Mouse (Mus musculus) liver, postnatal 0 days (tissue): ENCODE measurements around the gene Ttpal. TPM values are rescaled to one million over a fixed set of nuclear protein-coding genes. Genes with fewer than 3 reads are reported as not detected.
A peak's percentile ranks its signal among the peaks of the same experiment; 100 is the strongest.

Source experiments
- ATAC-seq: fragments of 200-750 bp; cut with Nextera tagmentation; 2 replicates; pipeline ENCODE4 v1.8.0; 2017; ENCODE audit warnings: mild to moderate bottlenecking, moderate library complexity
- DNase-seq: peaks from one replicate; pipeline ENCODE4 v3.0.0-alpha.2; 2016
- H3K27ac ChIP-seq: fragments of 300-500 bp; sonication (generic); 2 replicates; pipeline ENCODE4 v1.5.1; 2014; ENCODE audit warnings: antibody characterized with exemption, moderate library complexity, mild to moderate bottlenecking, low read depth
- H3K27me3 ChIP-seq: fragments of 300-500 bp; sonication (generic); 2 replicates; pipeline ENCODE4 v1.6.1; 2014; ENCODE audit warnings: low read length, control low read depth, mixed read lengths; ENCODE audit not compliant: insufficient read depth
- H3K36me3 ChIP-seq: fragments of 300-500 bp; sonication (generic); replicated peaks from 2 replicates; pipeline ENCODE4 v1.6.1; 2014; ENCODE audit warnings: mild to moderate bottlenecking, control low read depth, low read length, moderate library complexity, mixed read lengths; ENCODE audit not compliant: insufficient read depth
- H3K4me1 ChIP-seq: fragments of 300-500 bp; sonication (generic); 2 replicates; pipeline ENCODE4 v1.6.1; 2014; ENCODE audit warnings: antibody characterized with exemption, mild to moderate bottlenecking, control low read depth; ENCODE audit not compliant: insufficient read depth
- H3K4me2 ChIP-seq: fragments of 300-500 bp; sonication (generic); 2 replicates; pipeline ENCODE4 v1.6.1; 2014; ENCODE audit warnings: low read depth, mild to moderate bottlenecking, low read length, moderate library complexity, mixed read lengths
- H3K4me3 ChIP-seq: fragments of 300-500 bp; sonication (generic); 2 replicates; pipeline ENCODE4 v1.5.1; 2014; ENCODE audit warnings: low read depth, low read length
- H3K9ac ChIP-seq: fragments of 300-500 bp; sonication (generic); replicated peaks from 2 replicates; pipeline ENCODE4 v1.6.1; 2014; ENCODE audit warnings: mild to moderate bottlenecking, moderate library complexity
- H3K9me3 ChIP-seq: fragments of 300-500 bp; sonication (generic); 2 replicates; pipeline ENCODE4 v1.6.1; 2016; ENCODE audit warnings: mild to moderate bottlenecking, control low read depth, low read length, mixed read lengths
- CTCF ChIP-seq: sonication (generic); IDR thresholded peaks from 2 replicates; pipeline ENCODE4 v1.5.1; 2016; ENCODE audit warnings: antibody characterized with exemption, low read depth
- EP300 ChIP-seq: IDR thresholded peaks from 2 replicates; pipeline ENCODE4 v1.6.1; 2016; ENCODE audit warnings: antibody characterized with exemption, low read depth, mild to moderate bottlenecking
- WGBS: fragments of 180-500 bp; shearing (Covaris S2); extraction: QIAGEN DNeasy Blood & Tissue Kit; methylation state at CpG from one replicate; pipeline ENCODE4 v1.1.7; 2014; ENCODE audit not compliant: insufficient replicate concordance; 5-methylcytosine and 5-hydroxymethylcytosine counted together
- polyA plus RNA-seq: library from polyadenylated mRNA; unstranded; fragments of >200 nt; fragmentation: Nextera tagmentation; extraction: Ambion mirVana; gene quantifications from 2 replicates; pipeline ENCODE4 v1.2.1, GENCODE M21; 2015

Gene Ttpal
- polyA plus RNA-seq, 1 experiment from 2014 or later = 9.5 TPM

DNA sequence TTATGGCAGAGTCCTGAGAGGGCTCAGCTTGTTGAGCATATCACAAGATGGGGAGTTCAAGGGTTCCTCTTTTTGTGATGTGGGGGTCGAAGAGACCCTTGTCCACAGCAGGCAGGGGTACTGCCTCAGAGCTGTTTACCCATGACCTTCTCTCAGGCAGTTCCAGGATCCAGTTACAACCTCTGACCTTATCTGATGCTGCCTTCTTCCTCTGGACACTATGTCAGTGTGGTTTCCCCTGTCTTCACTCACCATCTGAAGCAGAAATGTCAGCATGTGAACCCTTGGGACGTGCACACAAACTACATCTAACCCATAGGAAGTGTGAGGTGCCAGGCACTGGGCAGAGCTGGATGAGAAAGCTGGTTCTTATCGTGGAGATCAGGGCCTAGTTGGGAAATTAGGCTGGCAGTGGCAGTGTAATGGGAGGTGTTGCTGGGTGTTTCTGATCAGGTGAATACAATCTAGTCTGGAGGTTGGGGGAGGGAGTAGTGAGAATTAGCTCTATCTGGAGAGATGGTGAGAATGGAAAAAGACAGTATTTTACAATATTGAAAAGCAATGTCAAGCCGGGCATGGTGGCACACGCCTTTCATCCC is 58.1 kb downstream of the Ttpal start:
- 50% methylated on average over 5 of the region's 5 CpGs for WGBS
- no peak for TF ChIP-seq EP300
- TF ChIP-seq CTCF = no peak
- DNase-seq (no peak), ATAC-seq (no peak)
- Histone ChIP-seq H3K27me3 (no peaks in the 10 kb centered on the region), H3K4me1 (peaks cover 42% of the 10 kb centered on the region), H3K4me2 (peak overlapping the region; percentile 81), H3K4me3 (no peak overlapping the region), H3K27ac (no peak overlapping the region), H3K9ac (no peak overlapping the region; the same call in 1 of the 2 replicates), H3K9me3 (no peaks in the 10 kb centered on the region), H3K36me3 (0 out of 2 replicates have a peak, but pooled peaks cover 3% of the 10 kb centered on the region)

DNA sequence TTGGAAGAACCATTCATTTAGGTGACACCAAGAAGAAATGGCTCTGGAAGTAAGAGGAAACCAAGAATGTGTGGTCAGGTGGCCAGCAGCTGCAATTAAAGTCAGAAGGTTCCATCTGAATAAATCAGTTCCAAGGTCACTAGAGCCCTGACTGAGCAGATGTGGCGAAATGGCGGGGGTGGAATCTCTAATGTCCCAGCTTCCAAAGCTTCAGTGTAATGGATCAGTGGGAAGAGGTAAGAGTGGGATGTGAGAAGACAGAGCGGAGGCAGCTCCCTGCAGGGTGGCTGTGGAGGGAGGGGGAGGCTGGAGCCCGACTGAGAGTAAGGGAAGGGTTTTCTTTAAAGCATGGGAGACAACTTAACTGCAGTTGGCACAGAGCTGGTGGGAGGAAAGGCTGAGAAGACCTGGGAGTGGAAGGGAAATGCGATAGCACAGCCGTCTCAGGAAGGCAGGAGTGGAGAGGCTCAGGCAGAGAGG is 59.3 kb downstream of the Ttpal start:
- H3K9ac ChIP-seq = no peak overlapping the region
- DNase-seq (no peak), ATAC-seq (no peak)
- peaks cover 46% of the 10 kb centered on the region for H3K4me1 ChIP-seq
- TF ChIP-seq EP300 (no peak), CTCF (no peak)
- no peaks in the 10 kb centered on the region for H3K27me3 ChIP-seq
- H3K9me3 ChIP-seq = no peaks in the 10 kb centered on the region
- no peak overlapping the region for H3K4me3 ChIP-seq
- H3K4me2 ChIP-seq = peak overlapping the region; percentile 20
- 73% methylated on average over 6 of the region's 6 CpGs for WGBS
- peak overlapping the region; percentile 42; the same call in 1 of the 2 replicates for H3K27ac ChIP-seq
- H3K36me3 ChIP-seq = 0 out of 2 replicates have a peak, but pooled peaks cover 3% of the 10 kb centered on the region

DNA sequence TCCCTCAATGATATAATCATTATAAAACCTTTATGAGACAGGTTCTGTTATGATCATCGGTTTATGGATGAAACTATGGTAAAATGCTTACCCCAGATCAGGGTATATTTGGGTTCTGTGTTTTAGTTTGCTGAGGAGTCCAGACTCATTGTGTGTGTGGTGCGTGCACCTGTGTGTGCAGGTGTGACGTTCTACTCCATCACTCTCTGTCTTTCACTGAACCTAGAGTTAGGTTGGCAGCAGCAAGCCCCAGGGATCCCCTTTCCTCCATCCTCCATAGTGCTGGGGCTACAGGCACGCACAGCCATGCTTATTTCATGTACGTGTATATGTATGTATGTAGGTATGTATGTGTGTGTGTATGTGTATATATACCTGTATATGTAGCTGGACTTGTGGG is 60.0 kb downstream of the Ttpal start:
- Histone ChIP-seq H3K4me1 (peaks cover 46% of the 10 kb centered on the region), H3K27ac (peak overlapping the region; percentile 66), H3K36me3 (0 out of 2 replicates have a peak, but pooled peaks cover 3% of the 10 kb centered on the region), H3K27me3 (no peaks in the 10 kb centered on the region), H3K4me2 (peak overlapping the region; percentile 30), H3K4me3 (no peak overlapping the region), H3K9me3 (no peaks in the 10 kb centered on the region), H3K9ac (no peak overlapping the region)
- DNase-seq (no peak), ATAC-seq (no peak)
- 88% methylated on average over 5 of the region's 5 CpGs for WGBS
- no peak for TF ChIP-seq CTCF
- no peak for TF ChIP-seq EP300

DNA sequence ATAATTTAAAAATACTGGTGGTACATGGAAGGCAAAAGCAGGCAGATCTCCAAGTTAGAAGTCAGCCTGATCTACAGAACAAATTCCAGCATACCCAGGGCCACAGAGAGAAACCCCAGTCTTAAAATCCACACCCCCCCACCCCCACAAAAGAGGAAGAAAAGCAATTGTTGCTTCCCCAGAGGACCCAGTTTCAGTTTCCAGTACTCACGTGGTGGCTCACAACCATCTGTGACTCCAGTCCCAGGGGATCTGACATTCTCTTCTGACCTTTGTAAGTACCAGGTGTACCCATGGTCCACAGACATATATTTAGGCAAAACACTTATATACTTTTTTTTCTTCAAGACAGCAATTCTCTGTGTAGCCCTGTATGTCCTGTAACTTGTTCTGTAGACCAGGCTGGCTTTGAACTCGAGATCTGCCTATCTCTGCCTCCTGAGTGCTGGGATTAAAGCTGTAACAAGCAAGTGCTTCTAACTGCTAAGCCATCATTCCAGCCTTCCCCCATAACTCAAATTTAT is 60.6 kb downstream of the Ttpal start:
- Histone ChIP-seq H3K36me3 (0 out of 2 replicates have a peak, but pooled peaks cover 3% of the 10 kb centered on the region), H3K4me1 (peaks cover 46% of the 10 kb centered on the region), H3K4me3 (no peak overlapping the region), H3K9me3 (no peaks in the 10 kb centered on the region), H3K27me3 (no peaks in the 10 kb centered on the region), H3K9ac (no peak overlapping the region), H3K27ac (peak overlapping the region; percentile 66), H3K4me2 (no peak overlapping the region)
- peak; percentile 47 for DNase-seq
- TF ChIP-seq CTCF = no peak
- peak; percentile 49; the same call in 1 of the 2 replicates for TF ChIP-seq EP300
- WGBS = 40% methylated on average over 2 of the region's 2 CpGs
- peak; percentile 26; the same call in 1 of the 2 replicates for ATAC-seq

DNA sequence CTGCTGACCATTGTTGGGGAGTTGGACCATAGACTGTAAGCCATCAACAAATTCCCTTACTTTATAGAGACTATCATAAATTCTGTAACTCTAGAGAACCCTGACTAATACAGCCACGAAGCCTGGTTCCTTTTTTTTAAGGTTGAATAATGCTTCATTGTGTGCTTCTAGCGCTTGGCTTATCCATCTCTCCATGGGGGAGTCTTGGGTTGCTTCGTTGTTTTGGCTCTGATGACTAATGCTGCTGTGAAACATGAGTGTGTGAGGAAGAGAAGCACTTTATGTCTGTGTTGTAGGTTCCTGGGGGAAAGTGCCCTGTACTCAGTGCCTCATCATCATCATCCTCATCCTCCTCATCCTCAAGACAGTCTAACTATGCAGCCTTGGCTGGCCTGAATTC is 61.8 kb downstream of the Ttpal start:
- Histone ChIP-seq H3K9ac (no peak overlapping the region), H3K4me2 (no peak overlapping the region), H3K27ac (no peak overlapping the region), H3K9me3 (no peaks in the 10 kb centered on the region), H3K27me3 (no peaks in the 10 kb centered on the region), H3K4me1 (peaks cover 46% of the 10 kb centered on the region), H3K4me3 (no peak overlapping the region), H3K36me3 (0 out of 2 replicates have a peak, but pooled peaks cover 3% of the 10 kb centered on the region)
- 72% methylated on average over 3 of the region's 3 CpGs for WGBS
- TF ChIP-seq CTCF (no peak), EP300 (no peak)
- DNase-seq (no peak), ATAC-seq (no peak)

DNA sequence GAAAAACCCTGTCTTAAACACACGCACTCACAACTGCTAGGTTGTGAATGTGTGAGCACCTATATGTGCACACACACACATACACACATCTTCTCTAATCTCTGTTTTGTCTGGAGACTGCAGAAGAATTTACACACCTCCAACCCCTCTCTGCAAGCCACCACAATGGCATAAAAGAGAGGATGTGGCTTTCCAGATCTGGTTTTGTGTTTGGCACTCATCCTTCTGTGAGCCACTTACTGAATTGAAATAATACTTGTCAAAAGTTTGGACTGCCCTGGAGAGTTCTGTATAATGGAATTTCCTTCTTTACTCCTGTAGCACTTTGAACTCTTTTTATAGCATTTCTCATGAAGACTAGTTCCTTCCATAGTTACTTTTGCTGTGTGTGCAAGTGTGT is 64.9 kb downstream of the Ttpal start:
- H3K9ac ChIP-seq = no peak overlapping the region
- H3K4me1 ChIP-seq = peaks cover 25% of the 10 kb centered on the region
- TF ChIP-seq CTCF = no peak
- TF ChIP-seq EP300 = no peak
- no peaks in the 10 kb centered on the region for H3K27me3 ChIP-seq
- no peaks in the 10 kb centered on the region for H3K9me3 ChIP-seq
- H3K4me3 ChIP-seq = no peak overlapping the region
- no peak for ATAC-seq
- DNase-seq = no peak
- no peak overlapping the region for H3K27ac ChIP-seq
- H3K36me3 ChIP-seq = 0 out of 2 replicates have a peak, but pooled peaks cover 6% of the 10 kb centered on the region
- no peak overlapping the region for H3K4me2 ChIP-seq
- WGBS = 83% methylated on average over 1 of the region's 1 CpGs

Other genes starting within 250 kb of the Ttpal start
- 0.11 and 0.19 TPM in 2 replicates for gene Jph2, start 204.3 kb upstream of the Ttpal start, polyA plus RNA-seq
- 42.6 and 50.4 TPM in 2 replicates for gene Oser1, start 177.6 kb upstream of the Ttpal start, polyA plus RNA-seq
- gene Gdap1l1, start 163.8 kb upstream of the Ttpal start, polyA plus RNA-seq = not detected in 2 replicates
- 15.1 and 16.9 TPM in 2 replicates for gene Fitm2, start 129.7 kb upstream of the Ttpal start, polyA plus RNA-seq
- not detected in 2 replicates for gene R3hdml, start 110.0 kb upstream of the Ttpal start, polyA plus RNA-seq
- gene Hnf4a, start 95.5 kb upstream of the Ttpal start, polyA plus RNA-seq = 25.1 and 27.5 TPM in 2 replicates
- gene Serinc3, start 42.8 kb downstream of the Ttpal start, polyA plus RNA-seq = 79.9 and 92.7 TPM in 2 replicates
- 84.9 and 85.0 TPM in 2 replicates for gene Pkig, start 56.1 kb downstream of the Ttpal start, polyA plus RNA-seq
- 2.7 TPM in 2 replicates for gene Ada, start 147.9 kb downstream of the Ttpal start, polyA plus RNA-seq
- 0.06 TPM in 1 of 2 replicates, not detected in the other for gene Ccn5, start 218.5 kb downstream of the Ttpal start, polyA plus RNA-seq